Mouse (Mus musculus): ENCODE results near the gene 1600015I10Rik.
"Not testable (repeated sequence)": the region's sequence is repeated elsewhere in the genome, so short reads cannot be mapped to it uniquely, and the experiment has no call there.

The 1600015I10Rik gene

GRCm38 (mm10) chr6:48929595-48929994 is at the start of gene 1600015I10Rik:
1600015I10Rik (plus strand) TSS chr6:48929895.
- no peak for DNase-seq (ENCODE audit: inconsistent ontology term)

GRCm38 (mm10) chr6:48894203-48894602 is 35.5 kb upstream of the 1600015I10Rik start:
- DNase-seq (ENCODE audit: inconsistent ontology term), result no peak

GRCm38 (mm10) chr6:48894938-48895818 is 34.5 kb upstream of the 1600015I10Rik start:
- DNase-seq (ENCODE audit: inconsistent ontology term), result no peak

GRCm38 (mm10) chr6:48895941-48896340 is 33.8 kb upstream of the 1600015I10Rik start:
- no peak for DNase-seq (ENCODE audit: inconsistent ontology term)

GRCm38 (mm10) chr6:48896956-48897355 is 32.7 kb upstream of the 1600015I10Rik start:
- DNase-seq (ENCODE audit: inconsistent ontology term), result no peak

GRCm38 (mm10) chr6:48901316-48901715 is 28.4 kb upstream of the 1600015I10Rik start:
- not testable (repeated sequence) for DNase-seq (ENCODE audit: inconsistent ontology term)

- no peak for DNase-seq (ENCODE audit: inconsistent ontology term)
Measured at GRCm38 (mm10) chr6:48902511-48903406, 26.9 kb upstream of the 1600015I10Rik start.

GRCm38 (mm10) chr6:48903437-48903836 is 26.3 kb upstream of the 1600015I10Rik start:
- no peak for DNase-seq (ENCODE audit: inconsistent ontology term)

GRCm38 (mm10) chr6:48905606-48906005 is 24.1 kb upstream of the 1600015I10Rik start:
- no peak for DNase-seq (ENCODE audit: inconsistent ontology term)

GRCm38 (mm10) chr6:48906371-48906770 is 23.3 kb upstream of the 1600015I10Rik start:
- no peak for DNase-seq (ENCODE audit: inconsistent ontology term)

GRCm38 (mm10) chr6:48909229-48909628 is 20.5 kb upstream of the 1600015I10Rik start:
- DNase-seq (ENCODE audit: inconsistent ontology term), result no peak

GRCm38 (mm10) chr6:48912033-48912432 is 17.7 kb upstream of the 1600015I10Rik start:
- no peak for DNase-seq (ENCODE audit: inconsistent ontology term)

- DNase-seq (ENCODE audit: inconsistent ontology term), result no peak
Measured at GRCm38 (mm10) chr6:48913587-48913986, 16.1 kb upstream of the 1600015I10Rik start.

- no peak for DNase-seq (ENCODE audit: inconsistent ontology term)
Measured at GRCm38 (mm10) chr6:48949596-48949995, 19.9 kb downstream of the 1600015I10Rik start.

GRCm38 (mm10) chr6:48950676-48951075 is 21.0 kb downstream of the 1600015I10Rik start:
- no peak for DNase-seq (ENCODE audit: inconsistent ontology term)

GRCm38 (mm10) chr6:48951630-48952029 is 21.9 kb downstream of the 1600015I10Rik start:
- no peak for DNase-seq (ENCODE audit: inconsistent ontology term)

GRCm38 (mm10) chr6:48953220-48953619 is 23.5 kb downstream of the 1600015I10Rik start:
- DNase-seq (ENCODE audit: inconsistent ontology term), result no peak

GRCm38 (mm10) chr6:48954211-48954610 is 24.5 kb downstream of the 1600015I10Rik start:
- DNase-seq (ENCODE audit: inconsistent ontology term), result no peak

- peak; percentile 12 for DNase-seq (ENCODE audit: inconsistent ontology term)
Measured at GRCm38 (mm10) chr6:48954946-48955345, 25.3 kb downstream of the 1600015I10Rik start.

GRCm38 (mm10) chr6:48956785-48957184 is 27.1 kb downstream of the 1600015I10Rik start:
- DNase-seq (ENCODE audit: inconsistent ontology term), result no peak

GRCm38 (mm10) chr6:48958053-48958452 is 28.4 kb downstream of the 1600015I10Rik start:
- peak; percentile 47 for DNase-seq (ENCODE audit: inconsistent ontology term)

- not testable (repeated sequence) for DNase-seq (ENCODE audit: inconsistent ontology term)
Measured at GRCm38 (mm10) chr6:48959151-48959550, 29.5 kb downstream of the 1600015I10Rik start.

Measured in Muller cell, postnatal 12 days (primary cell).